Mouse (Mus musculus) heart, embryonic 10.5 days (tissue): ENCODE data around the gene Slc13a3. TPM values are rescaled to one million over a fixed set of nuclear protein-coding genes. Genes with fewer than 3 reads are reported as not detected.
A peak's percentile ranks its signal among the peaks of the same experiment; 100 is the strongest.

ENCODE experiments used
- DNase-seq: peaks from one replicate; pipeline ENCODE4 v3.0.0-alpha.2; 2017; ENCODE audit warnings: low spot score
- H3K27ac ChIP-seq: fragments of 300-500 bp; sonication (generic); 2 replicates; pipeline ENCODE4 v1.5.1; 2016; ENCODE audit warnings: mild to moderate bottlenecking
- H3K27me3 ChIP-seq: fragments of 300-500 bp; sonication (generic); 2 replicates; pipeline ENCODE4 v1.6.1; 2016; ENCODE audit warnings: mild to moderate bottlenecking; ENCODE audit not compliant: poor library complexity, insufficient read depth, severe bottlenecking
- H3K36me3 ChIP-seq: fragments of 300-500 bp; sonication (generic); 2 replicates; pipeline ENCODE4 v1.6.1; 2016; ENCODE audit warnings: mild to moderate bottlenecking, moderate library complexity
- H3K4me1 ChIP-seq: fragments of 300-500 bp; sonication (generic); 2 replicates; pipeline ENCODE4 v1.6.1; 2016; ENCODE audit warnings: mild to moderate bottlenecking
- H3K4me3 ChIP-seq: fragments of 300-500 bp; sonication (generic); 2 replicates; pipeline ENCODE4 v1.5.1; 2016; ENCODE audit warnings: mild to moderate bottlenecking, moderate library complexity
- H3K9me3 ChIP-seq: fragments of 300-500 bp; sonication (generic); 2 replicates; pipeline ENCODE4 v1.6.1; 2016; ENCODE audit warnings: mild to moderate bottlenecking, moderate library complexity
- WGBS: fragments of 180-500 bp; shearing (Covaris S2); methylation state at CpG from one replicate; pipeline ENCODE4 v1.1.7; 2016; 5-methylcytosine and 5-hydroxymethylcytosine counted together
- polyA plus RNA-seq: library from polyadenylated mRNA; unstranded; fragments of >200 nt; fragmentation: Nextera tagmentation; extraction: Ambion mirVana; gene quantifications from 2 replicates; pipeline ENCODE4 v1.2.1, GENCODE M21; 2016

Slc13a3 gene
- polyA plus RNA-seq, 1 experiment from 2014 or later: 0.53 TPM

DNA sequence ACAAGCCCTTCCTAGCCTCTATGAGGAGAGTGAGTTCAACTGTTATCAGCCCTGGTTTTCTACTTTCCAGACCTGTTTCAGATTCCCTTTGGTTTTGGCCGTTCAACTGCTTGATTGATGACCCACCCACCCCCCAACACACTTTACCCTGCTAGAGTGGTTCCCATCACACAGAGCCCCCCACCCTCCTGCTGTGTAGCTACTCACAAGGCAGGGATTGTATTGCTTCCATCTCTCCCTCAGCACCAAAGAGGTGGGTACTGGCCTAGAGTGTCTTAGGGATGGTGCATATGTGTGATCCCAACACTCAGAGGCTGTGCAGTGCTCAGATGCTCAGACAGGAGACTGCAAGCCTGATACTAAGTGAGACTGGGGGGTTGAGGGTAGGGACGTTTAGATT, 21.5 kb upstream of the Slc13a3 start:
- Histone ChIP-seq H3K36me3 (peaks cover 14% of the 10 kb centered on the region), H3K9me3 (no peaks in the 10 kb centered on the region), H3K4me3 (no peak overlapping the region), H3K4me1 (peaks cover 12% of the 10 kb centered on the region; the same call in 1 of the 2 replicates), H3K27me3 (0 out of 2 replicates have a peak, but pooled peaks cover 10% of the 10 kb centered on the region), H3K27ac (no peak overlapping the region)
- no peak for DNase-seq
- 38% methylated on average over 2 of the region's 2 CpGs for WGBS

DNA sequence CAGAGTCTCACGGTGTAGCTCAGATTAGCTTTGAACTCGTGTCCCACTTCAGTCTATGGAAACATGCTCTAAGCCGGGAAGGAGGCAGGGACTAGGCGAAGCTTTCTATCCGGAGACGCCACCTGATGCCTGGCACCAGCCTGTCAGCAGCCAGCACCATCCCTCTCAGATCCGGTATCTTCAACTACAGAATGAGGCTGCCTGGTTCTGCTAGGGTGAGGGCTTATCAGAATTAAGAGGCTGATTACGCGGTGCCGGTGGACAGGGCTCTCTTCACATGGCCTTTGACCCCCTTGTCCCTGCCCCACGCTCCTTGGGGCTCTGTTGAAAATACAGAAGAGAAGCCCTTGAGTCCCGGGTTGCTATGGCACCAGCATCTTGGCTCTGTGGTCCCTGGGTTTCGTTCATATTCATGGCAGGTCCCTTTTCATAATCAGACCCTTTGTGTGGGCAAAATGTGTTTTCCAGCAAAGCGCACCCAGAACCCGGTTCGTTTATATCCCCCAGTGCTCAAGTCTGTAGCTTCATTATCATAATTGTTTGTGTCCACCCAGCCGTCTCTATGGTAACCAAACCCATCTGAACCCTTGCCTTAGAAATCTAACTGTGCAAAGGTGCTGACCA, 20.7 kb upstream of the Slc13a3 start:
- no peak for DNase-seq
- 24% methylated on average over 17 of the region's 17 CpGs for WGBS
- Histone ChIP-seq H3K27me3 (0 out of 2 replicates have a peak, but pooled peaks cover 4% of the 10 kb centered on the region), H3K27ac (peak overlapping the region; percentile 86), H3K4me3 (peak overlapping the region; percentile 81), H3K9me3 (no peaks in the 10 kb centered on the region), H3K36me3 (peaks cover 22% of the 10 kb centered on the region), H3K4me1 (peaks cover 12% of the 10 kb centered on the region; the same call in 1 of the 2 replicates)

DNA sequence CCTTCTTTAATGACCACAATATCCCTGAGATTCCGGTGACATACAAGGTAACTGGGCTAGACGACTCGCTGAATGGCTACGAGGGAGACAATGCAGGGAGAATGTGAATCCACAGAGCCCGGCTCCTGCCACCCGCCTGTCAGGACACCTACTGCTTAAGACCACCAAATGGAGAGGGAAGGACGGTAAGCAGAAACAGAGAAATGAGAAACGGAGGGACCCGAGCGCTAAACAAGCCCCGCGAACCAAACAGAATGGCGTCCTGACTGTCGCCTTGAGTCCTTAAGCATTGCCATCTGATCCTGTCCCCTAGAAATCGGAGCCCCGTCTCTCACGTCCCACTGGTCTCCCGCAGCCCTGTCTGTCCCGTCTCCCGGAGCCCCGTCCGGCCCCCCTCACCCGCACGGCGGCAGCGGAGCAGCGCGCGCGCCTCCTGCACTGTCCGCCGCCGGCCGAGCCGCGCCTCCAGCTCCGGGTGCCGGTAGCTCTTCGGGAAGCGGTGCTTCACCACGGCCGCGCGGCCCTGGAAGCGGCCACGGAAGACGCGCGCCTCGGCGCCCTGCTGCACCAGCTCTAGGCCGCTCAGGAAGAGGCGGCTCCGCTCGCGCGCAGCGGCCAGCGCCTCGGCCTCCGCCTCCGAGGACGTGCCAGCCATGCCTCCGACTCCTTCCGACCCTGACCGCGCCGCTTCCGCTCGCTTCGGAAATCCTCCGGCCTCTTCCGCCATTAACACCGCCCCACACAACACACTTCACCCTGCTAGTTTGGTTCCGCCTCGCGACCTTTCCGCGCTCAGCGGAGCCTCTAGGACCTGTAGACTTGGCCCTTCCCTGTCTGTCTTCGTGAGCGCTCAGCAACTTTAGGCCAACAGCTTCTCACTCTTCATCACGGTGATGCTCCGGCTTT, 19.9 kb upstream of the Slc13a3 start, which contains the start of gene Trp53rka:
Gene Trp53rka, minus strand, starts transcription at position 677 of the 906 bp plus-strand sequence.
- no peaks in the 10 kb centered on the region for H3K9me3 ChIP-seq
- H3K27me3 ChIP-seq: 0 out of 2 replicates have a peak, but pooled peaks cover 4% of the 10 kb centered on the region
- peaks cover 29% of the 10 kb centered on the region for H3K36me3 ChIP-seq
- peak within 1 kb of the TSS; percentile 86 for H3K27ac ChIP-seq
- peak; percentile 90 for DNase-seq
- H3K4me3 ChIP-seq: peak within 1 kb of the TSS; percentile 81
- peaks cover 12% of the 10 kb centered on the region; the same call in 1 of the 2 replicates for H3K4me1 ChIP-seq
- under 1% methylated on average over 84 of the region's 84 CpGs for WGBS

DNA sequence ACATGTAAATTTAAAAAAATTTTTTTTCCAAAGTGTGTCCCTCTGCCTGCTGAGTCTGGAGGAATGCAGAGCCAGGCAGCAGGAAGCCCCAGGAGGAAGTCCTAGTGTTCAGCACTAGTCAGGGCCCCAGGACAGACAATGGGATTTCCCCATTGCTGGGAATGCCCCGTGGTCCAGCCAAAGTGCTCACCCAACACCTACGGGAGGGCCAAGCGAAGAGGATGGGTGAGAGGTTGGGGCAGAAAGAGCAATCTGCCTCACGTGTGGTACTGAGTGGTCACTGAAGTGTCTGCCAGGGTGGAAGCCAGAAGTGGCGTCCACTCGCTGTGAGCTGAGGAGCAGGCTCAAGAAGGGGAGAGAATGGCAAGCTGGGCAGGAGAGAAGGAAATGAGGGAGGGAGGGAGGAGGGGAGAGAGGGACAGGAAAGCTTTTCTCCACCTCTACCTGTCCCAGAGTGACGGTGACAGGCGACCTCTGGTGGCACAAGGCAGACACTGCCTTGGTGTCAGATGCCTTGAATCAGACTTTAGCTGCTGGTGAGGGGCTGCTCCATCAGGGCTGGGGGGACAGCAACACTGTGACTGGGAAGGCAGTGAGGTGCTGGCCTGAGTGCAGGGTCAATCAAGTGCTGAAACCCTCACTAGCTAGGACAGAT, 14.0 kb upstream of the Slc13a3 start:
- Histone ChIP-seq H3K4me3 (no peak overlapping the region), H3K36me3 (peaks cover 29% of the 10 kb centered on the region), H3K27me3 (peaks cover 7% of the 10 kb centered on the region; the same call in 1 of the 2 replicates), H3K27ac (no peak overlapping the region), H3K9me3 (no peaks in the 10 kb centered on the region), H3K4me1 (peaks cover 8% of the 10 kb centered on the region; the same call in 1 of the 2 replicates)
- 24% methylated on average over 8 of the region's 8 CpGs for WGBS
- DNase-seq: no peak

DNA sequence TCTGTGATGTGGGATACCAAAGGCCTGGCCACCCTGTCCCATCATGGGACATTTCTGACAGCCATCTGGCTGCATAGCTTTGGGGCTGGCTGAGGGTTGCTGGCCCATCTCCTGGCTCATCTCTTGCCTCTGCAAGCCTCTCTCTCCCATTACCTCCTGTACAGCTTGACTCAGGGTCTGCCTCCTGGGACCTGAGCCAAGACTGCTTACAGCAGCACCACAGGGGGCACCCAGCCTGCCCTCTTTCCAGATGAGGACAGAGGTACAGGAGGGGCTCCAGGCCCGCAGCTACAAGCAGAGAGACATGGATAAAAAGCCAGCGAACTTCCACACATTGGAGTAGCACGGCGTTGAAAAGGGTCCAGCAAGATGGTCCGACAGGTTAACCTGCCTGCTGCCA, 13.4 kb upstream of the Slc13a3 start:
- H3K27me3 ChIP-seq: peaks cover 7% of the 10 kb centered on the region; the same call in 1 of the 2 replicates
- WGBS: 79% methylated on average over 5 of the region's 5 CpGs
- H3K27ac ChIP-seq: no peak overlapping the region
- no peak overlapping the region for H3K4me3 ChIP-seq
- no peak for DNase-seq
- 0 out of 2 replicates have a peak, but pooled peaks cover 6% of the 10 kb centered on the region for H3K4me1 ChIP-seq
- no peaks in the 10 kb centered on the region for H3K9me3 ChIP-seq
- peaks cover 29% of the 10 kb centered on the region for H3K36me3 ChIP-seq

GRCm38 (mm10) chr2:165485826-165486225, 12.8 kb upstream of the Slc13a3 start:
- no peak for DNase-seq
- Histone ChIP-seq H3K4me1 (0 out of 2 replicates have a peak, but pooled peaks cover 6% of the 10 kb centered on the region), H3K36me3 (peaks cover 28% of the 10 kb centered on the region), H3K27me3 (peaks cover 7% of the 10 kb centered on the region; the same call in 1 of the 2 replicates), H3K27ac (no peak overlapping the region), H3K4me3 (no peak overlapping the region), H3K9me3 (no peaks in the 10 kb centered on the region)
- WGBS: 70% methylated on average over 3 of the region's 3 CpGs

DNA sequence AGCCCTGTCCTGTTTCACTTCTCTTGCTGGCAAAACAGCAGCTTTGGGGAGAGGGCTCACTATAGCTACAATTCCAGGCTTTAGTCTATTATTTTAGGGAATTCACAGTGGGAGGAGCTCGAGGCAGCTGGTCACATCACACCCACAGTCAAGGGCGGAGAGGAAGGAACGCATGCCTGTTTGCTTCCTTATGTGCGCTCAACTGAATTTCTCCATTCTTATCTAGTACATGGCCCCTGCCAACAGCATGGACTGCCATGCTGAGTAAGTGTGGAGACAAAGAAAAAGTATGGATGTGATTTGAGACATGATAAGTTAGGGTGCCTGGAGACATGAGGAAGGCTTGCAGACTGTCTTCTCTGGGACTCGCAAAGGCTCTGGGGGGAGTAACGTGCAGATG, 11.1 kb upstream of the Slc13a3 start:
- Histone ChIP-seq H3K27ac (no peak overlapping the region), H3K9me3 (no peaks in the 10 kb centered on the region), H3K36me3 (peaks cover 12% of the 10 kb centered on the region), H3K4me3 (no peak overlapping the region), H3K4me1 (0 out of 2 replicates have a peak, but pooled peaks cover 6% of the 10 kb centered on the region), H3K27me3 (peaks cover 7% of the 10 kb centered on the region; the same call in 1 of the 2 replicates)
- 55% methylated on average over 6 of the region's 6 CpGs for WGBS
- DNase-seq: no peak

- H3K36me3 ChIP-seq: no peaks in the 10 kb centered on the region
- no peak overlapping the region for H3K4me3 ChIP-seq
- no peaks in the 10 kb centered on the region for H3K9me3 ChIP-seq
- 0 out of 2 replicates have a peak, but pooled peaks cover 6% of the 10 kb centered on the region for H3K4me1 ChIP-seq
- H3K27me3 ChIP-seq: peaks cover 7% of the 10 kb centered on the region; the same call in 1 of the 2 replicates
- no peak overlapping the region for H3K27ac ChIP-seq
- no peak for DNase-seq
- WGBS: 67% methylated on average over 8 of the region's 8 CpGs
Observed at GRCm38 (mm10) chr2:165482003-165482402, 9.0 kb upstream of the Slc13a3 start.

GRCm38 (mm10) chr2:165475850-165476249, 2.8 kb upstream of the Slc13a3 start:
- Histone ChIP-seq H3K9me3 (no peaks in the 10 kb centered on the region), H3K27me3 (peaks cover 49% of the 10 kb centered on the region), H3K27ac (no peak overlapping the region), H3K4me3 (no peak overlapping the region), H3K36me3 (no peaks in the 10 kb centered on the region), H3K4me1 (peaks cover 23% of the 10 kb centered on the region)
- WGBS: 58% methylated on average over 5 of the region's 5 CpGs
- no peak for DNase-seq

- no peak overlapping the region for H3K27ac ChIP-seq
- no peaks in the 10 kb centered on the region for H3K9me3 ChIP-seq
- no peaks in the 10 kb centered on the region for H3K36me3 ChIP-seq
- WGBS: 67% methylated on average over 7 of the region's 7 CpGs
- no peak for DNase-seq
- H3K4me1 ChIP-seq: peaks cover 23% of the 10 kb centered on the region
- peaks cover 54% of the 10 kb centered on the region for H3K27me3 ChIP-seq
- no peak overlapping the region for H3K4me3 ChIP-seq
Observed at GRCm38 (mm10) chr2:165475412-165475811, 2.4 kb upstream of the Slc13a3 start.

DNA sequence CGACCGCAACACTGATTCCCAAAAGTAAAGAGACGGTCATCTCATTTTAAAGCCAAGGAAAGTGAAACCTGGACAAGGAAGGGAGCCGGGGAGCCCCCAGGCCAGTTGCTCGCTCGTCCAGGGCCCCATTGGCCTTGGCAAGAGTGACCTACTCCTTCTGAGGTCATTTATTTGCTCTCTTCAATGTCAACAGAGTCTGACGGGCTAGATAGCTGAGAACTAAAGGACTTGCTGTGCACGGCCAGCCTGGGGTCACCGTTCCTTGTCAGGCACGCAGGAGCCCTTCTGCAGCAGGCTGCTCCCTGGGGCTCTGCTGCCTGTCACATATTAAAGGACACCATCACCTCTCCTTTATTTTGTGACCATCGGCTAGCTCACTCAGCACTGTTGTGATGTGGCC, 1.1 kb downstream of the Slc13a3 start:
- peaks cover 69% of the 10 kb centered on the region for H3K27me3 ChIP-seq
- 68% methylated on average over 11 of the region's 11 CpGs for WGBS
- no peak for DNase-seq

GRCm38 (mm10) chr2:165470167-165470566, 2.9 kb downstream of the Slc13a3 start:
- Histone ChIP-seq H3K36me3 (no peaks in the 10 kb centered on the region), H3K27me3 (peaks cover 72% of the 10 kb centered on the region), H3K4me3 (no peak overlapping the region), H3K27ac (no peak overlapping the region), H3K9me3 (no peaks in the 10 kb centered on the region), H3K4me1 (peaks cover 38% of the 10 kb centered on the region)
- WGBS: 41% methylated on average over 5 of the region's 5 CpGs
- DNase-seq: no peak

More for the DNA sequence above, 1.1 kb downstream of the Slc13a3 start:
- Histone ChIP-seq H3K4me3 (no peak overlapping the region), H3K9me3 (no peaks in the 10 kb centered on the region), H3K27ac (no peak overlapping the region), H3K36me3 (no peaks in the 10 kb centered on the region), H3K4me1 (peaks cover 38% of the 10 kb centered on the region)
